Mouse (Mus musculus): ENCODE measurements around the gene Knl1. TPM values are rescaled to one million over a fixed set of nuclear protein-coding genes. Genes with fewer than 3 reads are reported as not detected.

The Knl1 gene
- polyA plus RNA-seq, 1 experiment from 2014 or later, result 58.1 TPM

DNA sequence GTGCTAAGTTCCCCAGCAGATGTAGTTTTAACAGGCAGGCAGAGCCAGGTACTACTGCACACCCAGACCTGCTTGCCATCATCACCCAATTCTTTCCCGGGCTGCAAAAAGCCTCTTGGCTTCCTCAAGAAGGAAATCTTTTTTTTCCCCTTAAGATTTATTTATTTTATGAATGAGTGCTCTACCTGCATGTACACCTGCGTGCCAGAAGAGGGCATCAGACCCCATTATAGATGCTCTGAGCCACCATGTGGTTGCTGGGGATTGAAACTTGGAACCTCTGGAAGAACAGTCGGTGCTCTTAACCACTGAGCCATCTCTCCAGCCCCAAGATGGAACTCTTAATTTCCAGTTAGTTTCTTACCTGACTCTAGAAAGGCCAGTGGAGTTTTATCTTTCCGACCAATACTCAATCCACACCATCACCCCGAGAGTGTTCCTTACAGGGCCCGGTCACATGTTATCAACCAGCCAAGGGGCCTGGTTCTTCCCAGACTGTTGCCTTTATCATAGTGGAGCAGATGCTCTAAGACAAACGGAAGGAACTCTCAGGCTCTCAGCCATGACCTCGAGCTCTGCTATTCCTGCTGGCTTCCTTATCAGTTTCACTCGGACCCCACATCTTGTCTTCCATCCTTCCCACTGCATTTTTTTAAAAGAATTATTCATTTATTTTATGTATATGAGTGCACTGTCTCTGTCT is 22.2 kb upstream of the Knl1 start:
- no peak overlapping the region for H3K9ac ChIP-seq
- H3K9me3 ChIP-seq (ENCODE audit: low read depth, low read length), result no peaks in the 10 kb centered on the region
- peak; percentile 8 for DNase-seq
- H3K27me3 ChIP-seq (ENCODE audit: insufficient read depth, low read length), result no peaks in the 10 kb centered on the region
- H3K36me3 ChIP-seq (ENCODE audit: insufficient read depth), result peaks cover 28% of the 10 kb centered on the region
- no peak for ATAC-seq (ENCODE audit: insufficient read depth)
- no peak overlapping the region for H3K27ac ChIP-seq (ENCODE audit: low read depth)
- H3K4me2 ChIP-seq, result no peak overlapping the region
- H3K4me1 ChIP-seq (ENCODE audit: insufficient read depth), result 0 out of 2 replicates have a peak, but pooled peaks cover 3% of the 10 kb centered on the region
- WGBS, result 67% methylated on average over 9 of the region's 9 CpGs
- TF ChIP-seq CTCF (IDR thresholded peaks at IDR 0.05; ENCODE audit: low read depth), result peak; percentile 49
- no peak overlapping the region for H3K4me3 ChIP-seq (ENCODE audit: low read depth, low read length)

DNA sequence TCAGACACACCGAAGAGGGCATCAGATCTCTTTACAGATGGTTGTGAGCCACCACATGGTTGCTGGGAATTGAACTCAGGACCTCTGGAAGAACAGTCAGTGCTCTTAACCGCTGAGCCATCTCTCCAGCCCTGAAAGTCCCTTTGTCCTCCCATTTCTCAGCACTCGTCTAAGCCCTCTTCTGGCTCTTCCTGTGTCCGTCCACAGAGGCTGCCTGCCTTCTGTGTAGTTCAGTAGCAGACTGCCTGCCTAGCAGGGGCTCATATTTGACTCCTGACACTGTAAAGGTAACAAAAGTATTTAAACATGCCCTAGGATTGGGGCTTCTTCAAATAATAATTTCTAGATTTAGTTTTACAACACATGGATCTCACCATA is 21.7 kb upstream of the Knl1 start:
- ATAC-seq (ENCODE audit: insufficient read depth) (no peak), DNase-seq (no peak)
- Histone ChIP-seq H3K4me2 (no peak overlapping the region), H3K9me3 (ENCODE audit: low read depth, low read length) (no peaks in the 10 kb centered on the region), H3K27ac (ENCODE audit: low read depth) (no peak overlapping the region), H3K27me3 (ENCODE audit: insufficient read depth, low read length) (no peaks in the 10 kb centered on the region), H3K9ac (no peak overlapping the region), H3K4me1 (ENCODE audit: insufficient read depth) (0 out of 2 replicates have a peak, but pooled peaks cover 3% of the 10 kb centered on the region), H3K36me3 (ENCODE audit: insufficient read depth) (peaks cover 26% of the 10 kb centered on the region), H3K4me3 (ENCODE audit: low read depth, low read length) (no peak overlapping the region)
- no peak for TF ChIP-seq CTCF (IDR thresholded peaks at IDR 0.05; ENCODE audit: low read depth)
- 81% methylated on average over 4 of the region's 4 CpGs for WGBS

DNA sequence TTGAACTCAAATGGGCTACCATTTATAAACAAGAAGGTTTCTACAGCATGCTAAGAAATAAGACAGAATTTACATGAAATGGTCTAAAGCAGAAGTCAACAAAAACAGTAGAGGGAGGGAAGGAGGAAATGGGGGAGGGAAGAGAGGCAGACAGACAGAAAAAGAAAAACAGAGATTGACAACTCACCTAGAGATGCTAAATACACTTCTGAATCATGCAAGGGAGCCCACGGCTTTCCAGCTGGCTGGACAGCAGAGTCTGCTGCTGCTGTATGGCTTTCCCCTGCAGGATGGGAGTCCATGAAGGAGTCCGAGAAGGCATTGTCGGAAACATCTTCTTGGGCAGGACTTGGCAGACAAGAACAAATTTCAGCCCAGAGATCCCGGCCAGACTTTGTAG is 20.0 kb upstream of the Knl1 start:
- ATAC-seq (ENCODE audit: insufficient read depth), result no peak
- H3K27me3 ChIP-seq (ENCODE audit: insufficient read depth, low read length), result no peaks in the 10 kb centered on the region
- no peak overlapping the region for H3K4me2 ChIP-seq
- no peak for TF ChIP-seq CTCF (IDR thresholded peaks at IDR 0.05; ENCODE audit: low read depth)
- H3K9me3 ChIP-seq (ENCODE audit: low read depth, low read length), result no peaks in the 10 kb centered on the region
- H3K36me3 ChIP-seq (ENCODE audit: insufficient read depth), result peaks cover 9% of the 10 kb centered on the region
- 88% methylated on average over 4 of the region's 4 CpGs for WGBS
- no peak for DNase-seq
- H3K9ac ChIP-seq, result no peak overlapping the region
- H3K4me3 ChIP-seq (ENCODE audit: low read depth, low read length), result no peak overlapping the region
- no peak overlapping the region for H3K27ac ChIP-seq (ENCODE audit: low read depth)
- 0 out of 2 replicates have a peak, but pooled peaks cover 3% of the 10 kb centered on the region for H3K4me1 ChIP-seq (ENCODE audit: insufficient read depth)

DNA sequence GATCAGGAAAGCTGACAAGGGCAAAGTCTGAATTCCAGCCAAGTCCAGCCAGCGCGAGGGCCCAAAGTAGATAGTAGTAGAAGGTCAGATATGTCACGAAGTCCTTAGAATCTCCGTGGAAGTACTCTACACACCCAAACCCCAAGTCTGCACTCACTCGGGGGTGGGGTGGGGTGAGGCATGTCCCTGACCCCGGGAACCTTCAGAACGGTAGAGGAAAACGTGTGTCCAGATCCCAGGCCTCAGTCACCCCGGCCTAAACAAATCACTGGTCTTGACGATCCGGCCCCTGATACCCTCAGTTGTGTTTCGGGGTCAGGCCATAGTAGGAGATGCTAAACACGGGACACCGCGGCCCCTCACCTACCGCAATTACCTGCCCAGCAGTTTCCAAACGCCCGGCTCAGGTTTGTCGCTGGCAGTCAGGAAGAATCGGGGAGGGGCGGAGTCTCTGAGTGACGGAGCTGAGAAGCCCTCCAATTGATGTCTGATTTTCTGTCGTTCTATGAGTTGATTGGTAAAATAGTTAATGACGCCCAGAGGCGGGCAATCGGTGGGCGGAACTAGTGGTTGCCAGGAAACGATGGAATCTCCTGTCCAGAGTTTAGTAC is 17.9 kb upstream of the Knl1 start, which contains the start of gene Ccdc32:
Ccdc32 (minus strand) TSS at position 453 of the 611 bp plus-strand sequence.
- no peak for TF ChIP-seq CTCF (IDR thresholded peaks at IDR 0.05; ENCODE audit: low read depth)
- ATAC-seq (ENCODE audit: insufficient read depth) (peak; percentile 96), DNase-seq (peak; percentile 98)
- Histone ChIP-seq H3K4me3 (ENCODE audit: low read depth, low read length) (peak within 1 kb of the TSS; percentile 66), H3K9ac (peak within 1 kb of the TSS; percentile 65), H3K4me2 (peak within 1 kb of the TSS; percentile 62), H3K4me1 (ENCODE audit: insufficient read depth) (0 out of 2 replicates have a peak, but pooled peaks cover 3% of the 10 kb centered on the region), H3K9me3 (ENCODE audit: low read depth, low read length) (no peaks in the 10 kb centered on the region), H3K27me3 (ENCODE audit: insufficient read depth, low read length) (no peaks in the 10 kb centered on the region), H3K36me3 (ENCODE audit: insufficient read depth) (peaks cover 9% of the 10 kb centered on the region; the same call in 1 of the 2 replicates), H3K27ac (ENCODE audit: low read depth) (no peak within 1 kb of the TSS)
- under 1% methylated on average over 28 of the region's 28 CpGs for WGBS

DNA sequence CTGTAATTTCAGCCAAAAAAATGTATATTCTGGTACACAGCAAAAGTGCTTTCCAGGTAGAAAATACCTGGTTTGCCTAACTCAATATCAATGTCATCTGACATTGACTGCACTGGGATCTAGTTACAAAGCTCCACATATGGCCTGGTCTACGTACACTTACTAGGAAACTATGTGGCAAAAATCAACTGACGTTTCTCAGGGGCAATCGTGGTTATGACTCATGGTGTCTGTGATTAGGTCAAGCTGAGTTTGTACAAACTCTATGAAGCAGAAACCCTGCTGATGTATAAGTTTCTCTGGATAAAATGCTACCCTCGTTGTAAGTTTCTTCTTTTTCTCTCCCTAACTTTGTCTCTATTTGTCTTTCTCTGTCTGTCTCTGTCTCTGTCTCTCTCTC is 14.7 kb upstream of the Knl1 start:
- Histone ChIP-seq H3K4me2 (no peak overlapping the region), H3K4me3 (ENCODE audit: low read depth, low read length) (no peak overlapping the region), H3K27ac (ENCODE audit: low read depth) (no peak overlapping the region), H3K9me3 (ENCODE audit: low read depth, low read length) (no peaks in the 10 kb centered on the region), H3K36me3 (ENCODE audit: insufficient read depth) (peaks cover 6% of the 10 kb centered on the region; the same call in 1 of the 2 replicates), H3K4me1 (ENCODE audit: insufficient read depth) (0 out of 2 replicates have a peak, but pooled peaks cover 3% of the 10 kb centered on the region), H3K27me3 (ENCODE audit: insufficient read depth, low read length) (no peaks in the 10 kb centered on the region), H3K9ac (no peak overlapping the region)
- ATAC-seq (ENCODE audit: insufficient read depth) (no peak), DNase-seq (no peak)
- 43% methylated on average over 4 of the region's 4 CpGs for WGBS
- no peak for TF ChIP-seq CTCF (IDR thresholded peaks at IDR 0.05; ENCODE audit: low read depth)

DNA sequence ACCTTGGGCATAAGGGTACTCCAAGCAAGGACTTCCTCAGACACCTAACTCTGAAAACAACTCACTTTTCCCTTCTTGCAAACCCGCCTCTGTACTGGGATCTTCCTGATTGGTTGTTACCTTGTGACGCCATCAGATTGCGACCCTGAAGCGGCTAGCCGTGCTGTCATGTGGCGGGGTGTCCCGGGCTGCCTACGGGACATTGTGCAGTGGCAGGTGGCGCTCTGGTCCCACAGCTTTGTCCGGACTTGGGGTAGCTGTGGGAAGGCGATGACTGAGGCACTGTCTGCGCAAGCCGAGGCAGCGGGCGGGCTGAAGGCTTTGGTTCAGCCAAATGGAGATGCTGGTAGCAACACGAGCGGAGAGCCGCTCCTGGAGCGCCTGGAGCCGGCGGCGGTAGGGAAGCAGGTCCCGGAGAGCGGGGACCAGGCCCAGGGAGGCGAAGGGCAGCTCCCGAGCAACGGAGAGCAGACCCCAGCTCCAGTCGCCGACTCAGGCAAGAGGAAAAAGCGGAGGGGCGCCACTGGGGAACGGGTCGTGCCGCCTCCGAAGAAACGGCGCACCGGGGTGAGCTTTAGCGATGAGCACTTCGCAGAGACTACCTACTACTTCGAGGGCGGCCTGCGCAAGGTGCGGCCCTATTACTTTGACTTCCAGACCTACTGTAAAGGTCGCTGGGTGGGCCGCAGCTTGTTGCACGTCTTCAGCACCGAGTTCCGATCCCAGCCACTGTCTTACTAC is 12.1 kb upstream of the Knl1 start, which contains the start of gene Rpusd2:
Rpusd2 (plus strand) TSS at position 135 of the 741 bp plus-strand sequence.
- peak; percentile 31; the same call in 1 of the 2 replicates for TF ChIP-seq CTCF (IDR thresholded peaks at IDR 0.05; ENCODE audit: low read depth)
- no peaks in the 10 kb centered on the region for H3K27me3 ChIP-seq (ENCODE audit: insufficient read depth, low read length)
- peaks cover 24% of the 10 kb centered on the region for H3K36me3 ChIP-seq (ENCODE audit: insufficient read depth)
- H3K9ac ChIP-seq, result peak within 1 kb of the TSS; percentile 84
- ATAC-seq (ENCODE audit: insufficient read depth), result peak; percentile 98
- peak within 1 kb of the TSS; percentile 66 for H3K4me2 ChIP-seq
- peak within 1 kb of the TSS; percentile 94 for H3K4me3 ChIP-seq (ENCODE audit: low read depth, low read length)
- H3K4me1 ChIP-seq (ENCODE audit: insufficient read depth), result no peaks in the 10 kb centered on the region
- H3K9me3 ChIP-seq (ENCODE audit: low read depth, low read length), result no peaks in the 10 kb centered on the region
- H3K27ac ChIP-seq (ENCODE audit: low read depth), result peak within 1 kb of the TSS; percentile 93
- under 1% methylated on average over 49 of the region's 49 CpGs for WGBS
- DNase-seq, result peak; percentile 99
